Mouse (Mus musculus) lung, postnatal 0 days (tissue): ENCODE measurements at regions not wholly inside any gene's neighbourhood (a gene's known extent, or its start where the extent isn't known, plus 50 kb on each side); places are given as distances from the start of the nearest gene placed in this dataset.

ENCODE experiments used
- ATAC-seq: fragments of 200-750 bp; cut with Nextera tagmentation; 2 replicates; pipeline ENCODE4 v1.8.0; 2017; ENCODE audit warnings: moderate library complexity
- DNase-seq: peaks from one replicate; pipeline ENCODE4 v3.0.0-alpha.2; 2016; ENCODE audit warnings: low spot score
- H3K27ac ChIP-seq: fragments of 300-500 bp; sonication (generic); 2 replicates; pipeline ENCODE4 v1.5.1; 2014; ENCODE audit warnings: antibody characterized with exemption, mild to moderate bottlenecking, low read length, mixed read lengths
- H3K27me3 ChIP-seq: fragments of 300-500 bp; sonication (generic); replicated peaks from 2 replicates; pipeline ENCODE4 v1.6.1; 2014; ENCODE audit warnings: low read length, mixed read lengths; ENCODE audit not compliant: insufficient read depth
- H3K36me3 ChIP-seq: fragments of 300-500 bp; sonication (generic); 2 replicates; pipeline ENCODE4 v1.6.1; 2014; ENCODE audit warnings: low read length, mixed read lengths; ENCODE audit not compliant: insufficient read depth
- H3K4me1 ChIP-seq: fragments of 300-500 bp; sonication (generic); 2 replicates; pipeline ENCODE4 v1.6.1; 2014; ENCODE audit warnings: antibody characterized with exemption, low read depth, low read length, mixed read lengths; ENCODE audit not compliant: insufficient read depth
- H3K4me2 ChIP-seq: fragments of 300-500 bp; sonication (generic); replicated peaks from 2 replicates; pipeline ENCODE4 v1.6.1; 2014; ENCODE audit warnings: low read depth, mild to moderate bottlenecking, low read length, moderate library complexity, mixed read lengths
- H3K4me3 ChIP-seq: fragments of 300-500 bp; sonication (generic); 2 replicates; pipeline ENCODE4 v1.5.1; 2014; ENCODE audit warnings: low read depth, low read length
- H3K9ac ChIP-seq: fragments of 300-500 bp; sonication (generic); replicated peaks from 2 replicates; pipeline ENCODE4 v1.6.1; 2014; ENCODE audit warnings: low read depth, mild to moderate bottlenecking
- H3K9me3 ChIP-seq: fragments of 300-500 bp; sonication (generic); 2 replicates; pipeline ENCODE4 v1.6.1; 2016; ENCODE audit warnings: low read length, mixed read lengths
- CTCF ChIP-seq: IDR thresholded peaks from 2 replicates; pipeline ENCODE4 v1.5.1; 2016; ENCODE audit warnings: antibody characterized with exemption, mild to moderate bottlenecking
- EP300 ChIP-seq: IDR thresholded peaks from 2 replicates; pipeline ENCODE4 v1.6.1; 2016; ENCODE audit warnings: antibody characterized with exemption, mild to moderate bottlenecking, control low read depth
- WGBS: fragments of 180-500 bp; shearing (Covaris S2); extraction: QIAGEN DNeasy Blood & Tissue Kit; methylation state at CpG from one replicate; pipeline ENCODE4 v1.1.7; 2014; 5-methylcytosine and 5-hydroxymethylcytosine counted together

- H3K4me1 ChIP-seq = no peaks in the 10 kb centered on the region
- H3K4me3 ChIP-seq = no peak overlapping the region
- no peak for ATAC-seq
- TF ChIP-seq EP300 (no peak), CTCF (no peak)
- H3K27me3 ChIP-seq = no peaks in the 10 kb centered on the region
- H3K9me3 ChIP-seq = no peaks in the 10 kb centered on the region
- H3K36me3 ChIP-seq = no peaks in the 10 kb centered on the region
- no peak overlapping the region for H3K27ac ChIP-seq
- WGBS = 33% methylated on average over 2 of the region's 2 CpGs
- no peak for DNase-seq
- H3K4me2 ChIP-seq = no peak overlapping the region
- no peak overlapping the region for H3K9ac ChIP-seq
Measured at GRCm38 (mm10) chr3:155577111-155577510, 483.9 kb downstream of the Lrriq3 start.

GRCm38 (mm10) chr3:155604001-155604400, 510.8 kb downstream of the Lrriq3 start:
- H3K4me1 ChIP-seq = no peaks in the 10 kb centered on the region
- WGBS = 11% methylated on average over 1 of the region's 1 CpGs
- DNase-seq (no peak), ATAC-seq (no peak)
- H3K27me3 ChIP-seq = no peaks in the 10 kb centered on the region
- no peak overlapping the region for H3K9ac ChIP-seq
- H3K4me3 ChIP-seq = no peak overlapping the region
- no peak overlapping the region for H3K27ac ChIP-seq
- TF ChIP-seq EP300 (no peak), CTCF (no peak)
- H3K36me3 ChIP-seq = no peaks in the 10 kb centered on the region
- no peak overlapping the region for H3K4me2 ChIP-seq
- no peaks in the 10 kb centered on the region for H3K9me3 ChIP-seq
